Mouse (Mus musculus) heart, postnatal 0 days (tissue): ENCODE results near the gene Kdelc2. TPM values are rescaled to one million over a fixed set of nuclear protein-coding genes. Genes with fewer than 3 reads are reported as not detected.

Source experiments
- ATAC-seq: fragments of 200-750 bp; cut with Nextera tagmentation; 2 replicates; pipeline ENCODE4 v1.8.0; 2017; ENCODE audit warnings: low read depth, moderate number of reproducible peaks, moderate library complexity; ENCODE audit not compliant: insufficient read depth
- DNase-seq: peaks from one replicate; pipeline ENCODE4 v3.0.0-alpha.2; 2016; ENCODE audit warnings: low spot score
- H3K27ac ChIP-seq: fragments of 300-500 bp; sonication (generic); 2 replicates; pipeline ENCODE4 v1.5.1; 2014; ENCODE audit warnings: low read depth, mild to moderate bottlenecking
- H3K27me3 ChIP-seq: fragments of 300-500 bp; sonication (generic); 2 replicates; pipeline ENCODE4 v1.6.1; 2014; ENCODE audit warnings: low read length, mixed read lengths; ENCODE audit not compliant: control insufficient read depth, insufficient read depth
- H3K36me3 ChIP-seq: fragments of 300-500 bp; sonication (generic); replicated peaks from 2 replicates; pipeline ENCODE4 v1.6.1; 2014; ENCODE audit warnings: low read length, mixed read lengths; ENCODE audit not compliant: control insufficient read depth, insufficient read depth
- H3K4me1 ChIP-seq: fragments of 300-500 bp; sonication (generic); 2 replicates; pipeline ENCODE4 v1.6.1; 2014; ENCODE audit warnings: antibody characterized with exemption; ENCODE audit not compliant: control insufficient read depth, insufficient read depth
- H3K4me2 ChIP-seq: fragments of 300-500 bp; sonication (generic); 2 replicates; pipeline ENCODE4 v1.6.1; 2014; ENCODE audit warnings: low read depth, mild to moderate bottlenecking, low read length, moderate library complexity
- H3K4me3 ChIP-seq: fragments of 300-500 bp; sonication (generic); 2 replicates; pipeline ENCODE4 v1.5.1; 2014; ENCODE audit warnings: low read depth, low read length
- H3K9ac ChIP-seq: fragments of 300-500 bp; sonication (generic); replicated peaks from 2 replicates; pipeline ENCODE4 v1.6.1; 2014; ENCODE audit warnings: low read depth, low read length, mixed read lengths
- H3K9me3 ChIP-seq: fragments of 300-500 bp; sonication (generic); replicated peaks from 2 replicates; pipeline ENCODE4 v1.6.1; 2016; ENCODE audit warnings: low read length; ENCODE audit not compliant: control insufficient read depth
- CTCF ChIP-seq: IDR thresholded peaks from 2 replicates; pipeline ENCODE4 v1.5.1; 2016; ENCODE audit warnings: antibody characterized with exemption, control low read depth, low read depth
- EP300 ChIP-seq: IDR thresholded peaks from 2 replicates; pipeline ENCODE4 v1.6.1; 2016; ENCODE audit warnings: antibody characterized with exemption, low read depth
- WGBS: fragments of 180-500 bp; shearing (Covaris S2); extraction: QIAGEN DNeasy Blood & Tissue Kit; methylation state at CpG from one replicate; pipeline ENCODE4 v1.1.7; 2014; 5-methylcytosine and 5-hydroxymethylcytosine counted together
- polyA plus RNA-seq: library from polyadenylated mRNA; unstranded; fragments of >200 nt; fragmentation: Nextera tagmentation; extraction: Ambion mirVana; gene quantifications from 2 replicates; pipeline ENCODE4 v1.2.1, GENCODE M21; 2015
- total RNA-seq: library from RNA; depleted of rRNA; stranded (reverse); fragments of >200 nt; gene quantifications from 2 replicates; pipeline ENCODE4 v1.2.3, GENCODE M21; 2014; ENCODE audit warnings: low replicate concordance

Kdelc2 gene
- total and polyA plus RNA-seq, 2 experiments from 2014 or later, result 12.3 to 14.8 TPM

GRCm38 (mm10) chr9:53400696-53401095 is 16.9 kb downstream of the Kdelc2 start:
- Histone ChIP-seq H3K9me3 (no peaks in the 10 kb centered on the region), H3K4me3 (no peak overlapping the region), H3K36me3 (peaks cover 13% of the 10 kb centered on the region), H3K4me2 (no peak overlapping the region), H3K27ac (no peak overlapping the region), H3K27me3 (no peaks in the 10 kb centered on the region), H3K4me1 (no peaks in the 10 kb centered on the region; the same call in 1 of the 2 replicates), H3K9ac (no peak overlapping the region)
- ATAC-seq (no peak), DNase-seq (no peak)
- WGBS, result 87% methylated on average over 4 of the region's 4 CpGs
- TF ChIP-seq EP300, result no peak
- TF ChIP-seq CTCF, result no peak

- no peak for ATAC-seq
- WGBS, result 48% methylated on average over 8 of the region's 8 CpGs
- Histone ChIP-seq H3K27me3 (no peaks in the 10 kb centered on the region), H3K4me3 (no peak overlapping the region), H3K36me3 (peaks cover 11% of the 10 kb centered on the region), H3K9me3 (no peaks in the 10 kb centered on the region), H3K4me2 (no peak overlapping the region), H3K9ac (no peak overlapping the region), H3K4me1 (no peaks in the 10 kb centered on the region; the same call in 1 of the 2 replicates), H3K27ac (no peak overlapping the region)
- TF ChIP-seq CTCF (no peak), EP300 (no peak)
- DNase-seq, result no peak
Measured at GRCm38 (mm10) chr9:53401146-53401545, 17.3 kb downstream of the Kdelc2 start.

- H3K27me3 ChIP-seq, result no peaks in the 10 kb centered on the region
- peak within 1 kb of the TSS; percentile 36; the same call in 1 of the 2 replicates for H3K27ac ChIP-seq
- peaks cover 8% of the 10 kb centered on the region; the same call in 1 of the 2 replicates for H3K36me3 ChIP-seq
- 17% methylated on average over 11 of the region's 11 CpGs for WGBS
- H3K4me3 ChIP-seq, result peak within 1 kb of the TSS; percentile 17; the same call in 1 of the 2 replicates
- peak within 1 kb of the TSS; percentile 37 for H3K9ac ChIP-seq
- H3K9me3 ChIP-seq, result no peaks in the 10 kb centered on the region
- no peak; the same call in 1 of the 2 replicates for ATAC-seq
- H3K4me2 ChIP-seq, result peak within 1 kb of the TSS; percentile 49
- DNase-seq, result no peak
- H3K4me1 ChIP-seq, result no peaks in the 10 kb centered on the region; the same call in 1 of the 2 replicates
- no peak for TF ChIP-seq CTCF
- no peak for TF ChIP-seq EP300
Measured at GRCm38 (mm10) chr9:53402291-53402711, 18.5 kb downstream of the Kdelc2 start, which contains the start of gene 4930550C14Rik. Gene 4930550C14Rik (plus strand): TSS chr9:53402325.

GRCm38 (mm10) chr9:53402991-53403390 is 19.2 kb downstream of the Kdelc2 start:
- H3K27ac ChIP-seq, result no peak overlapping the region
- peaks cover 8% of the 10 kb centered on the region; the same call in 1 of the 2 replicates for H3K36me3 ChIP-seq
- peak overlapping the region; percentile 49 for H3K4me2 ChIP-seq
- DNase-seq (no peak), ATAC-seq (no peak)
- no peaks in the 10 kb centered on the region for H3K9me3 ChIP-seq
- no peaks in the 10 kb centered on the region; the same call in 1 of the 2 replicates for H3K4me1 ChIP-seq
- TF ChIP-seq EP300 (no peak), CTCF (no peak)
- H3K4me3 ChIP-seq, result no peak overlapping the region
- WGBS, result 81% methylated on average over 8 of the region's 8 CpGs
- no peaks in the 10 kb centered on the region for H3K27me3 ChIP-seq
- peak overlapping the region; percentile 37; the same call in 1 of the 2 replicates for H3K9ac ChIP-seq

- ATAC-seq (0 out of 2 replicates have a peak, but pooled peaks have one; percentile 24), DNase-seq (no peak)
- WGBS, result 75% methylated on average over 6 of the region's 6 CpGs
- peaks cover 8% of the 10 kb centered on the region; the same call in 1 of the 2 replicates for H3K36me3 ChIP-seq
- no peak overlapping the region for H3K4me2 ChIP-seq
- TF ChIP-seq EP300 (no peak), CTCF (no peak)
- no peak overlapping the region for H3K9ac ChIP-seq
- no peaks in the 10 kb centered on the region for H3K27me3 ChIP-seq
- no peak overlapping the region for H3K4me3 ChIP-seq
- no peaks in the 10 kb centered on the region for H3K9me3 ChIP-seq
- no peaks in the 10 kb centered on the region; the same call in 1 of the 2 replicates for H3K4me1 ChIP-seq
- no peak overlapping the region for H3K27ac ChIP-seq
Measured at GRCm38 (mm10) chr9:53404050-53404752, 20.4 kb downstream of the Kdelc2 start.
